Mouse (Mus musculus): ENCODE data around the gene P4ha2.

DNA sequence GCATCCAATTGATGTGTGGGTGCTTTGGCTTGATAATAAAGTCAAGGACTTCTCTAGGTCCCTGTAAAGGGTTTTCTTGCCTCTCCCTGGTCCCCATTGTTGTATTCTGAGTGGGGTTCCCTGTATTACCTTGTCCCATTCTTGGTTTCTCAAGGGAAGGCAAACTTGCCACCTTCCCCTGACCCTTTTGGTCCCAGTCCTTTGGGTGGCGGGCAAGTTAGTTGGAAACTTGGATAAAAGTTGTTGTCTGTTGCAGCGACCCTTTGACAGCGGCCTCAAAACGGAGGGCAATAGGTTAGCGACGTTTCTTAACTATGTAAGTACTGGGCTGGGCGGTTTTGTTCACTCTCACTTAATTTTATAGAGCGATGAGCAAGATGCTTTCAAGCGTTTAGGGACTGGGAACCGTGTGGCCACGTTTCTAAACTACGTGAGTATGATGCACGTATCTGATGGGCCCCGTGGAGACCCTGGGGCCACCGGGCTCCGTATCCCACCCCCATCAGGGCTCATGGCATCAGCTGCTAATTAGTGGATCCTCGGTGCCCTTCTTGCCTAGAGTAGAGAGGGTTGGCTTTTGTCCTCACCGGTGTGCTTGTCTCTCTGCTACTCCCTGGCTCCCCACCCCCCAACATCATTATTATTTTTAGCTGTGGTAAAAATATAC is 26.2 kb downstream of the P4ha2 start:
- TF ChIP-seq CTCF (IDR thresholded peaks at IDR 0.05; ENCODE audit: low read depth, low read length) (no peak), POLR2A (IDR thresholded peaks at IDR 0.05; ENCODE audit: borderline replicate concordance, low read depth, low read length) (no peak)

Data from bone marrow macrophage, adult 2 months (primary cell).